Comparison of ENCODE assay signal across 8 mouse cellular contexts in genomic region chr4:140835682-140836081, GRCm38 (mm10). TPM values are rescaled to one million over a fixed set of nuclear protein-coding genes. Genes with fewer than 3 reads are reported as not detected.
DNase-seq lines count a peak whose midpoint lies in the region; ATAC-seq and TF ChIP-seq lines count a peak whose summit lies in the region.

No protein-coding gene starts in this region.

- H3K4me3 ChIP-seq in heart, embryonic 11.5 days (ENCODE audit: low read depth, low read length), result no peak overlapping the region
- no peak overlapping the region for H3K4me3 ChIP-seq in forebrain, embryonic 15.5 days
- no peak overlapping the region for H3K4me3 ChIP-seq in limb, embryonic 14.5 days (replicated peaks; ENCODE audit: low read length)

- H3K4me1 ChIP-seq in heart, embryonic 11.5 days (ENCODE audit: control insufficient read depth, insufficient read depth, low read length), result 0 out of 2 replicates have a peak, but pooled peaks cover 3% of the 10 kb centered on the region
- H3K4me1 ChIP-seq in forebrain, embryonic 15.5 days, result peaks cover 22% of the 10 kb centered on the region; the same call in 1 of the 2 replicates
- peaks cover 10% of the 10 kb centered on the region; the same call in 1 of the 2 replicates for H3K4me1 ChIP-seq in limb, embryonic 14.5 days (ENCODE audit: control insufficient read depth, insufficient read depth, low read length)

- no peak overlapping the region for H3K27ac ChIP-seq in heart, embryonic 11.5 days (ENCODE audit: low read depth, low read length)
- no peak overlapping the region for H3K27ac ChIP-seq in forebrain, embryonic 15.5 days (replicated peaks)
- H3K27ac ChIP-seq in limb, embryonic 14.5 days (replicated peaks; ENCODE audit: low read depth, low read length), result no peak overlapping the region

- 12% methylated on average over 10 of the region's 10 CpGs for WGBS in heart, embryonic 11.5 days (ENCODE audit: insufficient replicate concordance)
- 0% methylated on average over 10 of the region's 10 CpGs for WGBS in forebrain, embryonic 15.5 days
- 11% methylated on average over 10 of the region's 10 CpGs for WGBS in limb, embryonic 14.5 days

- no peaks in the 10 kb centered on the region for H3K9me3 ChIP-seq in heart, embryonic 11.5 days (replicated peaks; ENCODE audit: control insufficient read depth, low read length)
- no peaks in the 10 kb centered on the region for H3K9me3 ChIP-seq in forebrain, embryonic 15.5 days
- H3K9me3 ChIP-seq in limb, embryonic 14.5 days (ENCODE audit: control insufficient read depth, low read length), result no peaks in the 10 kb centered on the region

- 0 out of 2 replicates have a peak, but pooled peaks have one; percentile 53 for ATAC-seq in heart, embryonic 11.5 days (replicated peaks; ENCODE audit: insufficient number of reproducible peaks, low FRiP score, low TSS enrichment)
- ATAC-seq in forebrain, embryonic 15.5 days (replicated peaks), result peak; percentile 78
- 0 out of 2 replicates have a peak, but pooled peaks have one; percentile 31 for ATAC-seq in limb, embryonic 14.5 days (ENCODE audit: low FRiP score, low read depth)

- DNase-seq in heart, postnatal 36 days, result no peak
- peak; percentile 91 for DNase-seq in ZHBTc4 (ENCODE audit: low read depth, low spot score)
- peak; percentile 35 for DNase-seq in limb, embryonic 14.5 days (ENCODE audit: low spot score)
- peak; percentile 62 for DNase-seq in neural tube, embryonic 10.5 days (ENCODE audit: extremely low spot score, low spot score)
- DNase-seq in frontal cortex, postnatal 36 days (ENCODE audit: low spot score in 2 of 2), result no peak
- DNase-seq in cerebellum, adult 9-11 months, result no peak

- peak overlapping the region; percentile 2; the same call in 1 of the 2 replicates for H3K4me2 ChIP-seq in heart, embryonic 11.5 days
- no peak overlapping the region for H3K4me2 ChIP-seq in forebrain, embryonic 15.5 days (replicated peaks)
- H3K4me2 ChIP-seq in limb, embryonic 14.5 days (replicated peaks; ENCODE audit: low read depth, low read length, severe bottlenecking), result 0 out of 2 replicates have a peak overlapping the region, but pooled peaks have one; percentile 10

- H3K9ac ChIP-seq in heart, embryonic 11.5 days (ENCODE audit: low read depth, low read length), result no peak overlapping the region
- no peak overlapping the region for H3K9ac ChIP-seq in forebrain, embryonic 15.5 days (replicated peaks)
- no peak overlapping the region for H3K9ac ChIP-seq in limb, embryonic 14.5 days (ENCODE audit: low read depth, low read length, severe bottlenecking)

- no peak for TF ChIP-seq POLR2A in limb, embryonic 14.5 days (IDR thresholded peaks at IDR 0.05; ENCODE audit: borderline replicate concordance, extremely low read depth, insufficient read depth, insufficient read length)

- intact Hi-C loops in heart, postnatal 36 days (cut with DNase I), result no loop called here

- peaks cover 16% of the 10 kb centered on the region for H3K27me3 ChIP-seq in heart, embryonic 11.5 days (ENCODE audit: control insufficient read depth, insufficient read depth, low read length)
- H3K27me3 ChIP-seq in forebrain, embryonic 15.5 days, result no peaks in the 10 kb centered on the region
- no peaks in the 10 kb centered on the region for H3K27me3 ChIP-seq in limb, embryonic 14.5 days (ENCODE audit: control insufficient read depth, insufficient read depth, low read length)

- no peaks in the 10 kb centered on the region for H3K36me3 ChIP-seq in heart, embryonic 11.5 days (ENCODE audit: control insufficient read depth, insufficient read depth, low read length)
- H3K36me3 ChIP-seq in forebrain, embryonic 15.5 days, result no peaks in the 10 kb centered on the region
- no peaks in the 10 kb centered on the region for H3K36me3 ChIP-seq in limb, embryonic 14.5 days (ENCODE audit: control insufficient read depth, insufficient read depth, low read length)

RNA-seq across cellular contexts. Expression of gene Padi1, which starts 9.9 kb away (rescaled TPM):
- 0.19 and 0.24 TPM in 2 replicates for polyA plus RNA-seq in heart, embryonic 11.5 days (2014; fragmentation: Nextera tagmentation; extraction: Ambion mirVana)
- total RNA-seq in heart, postnatal 36 days (2021), result not detected
- polyA plus RNA-seq in forebrain, embryonic 15.5 days (2015; fragmentation: Nextera tagmentation; extraction: Ambion mirVana), result not detected in 2 replicates
- polyA plus RNA-seq in limb, embryonic 14.5 days (2012; rRNA removed), result 0.19 and 0.25 TPM in 2 replicates
- polyA plus RNA-seq in limb, embryonic 14.5 days (2014; fragmentation: Nextera tagmentation; extraction: Ambion mirVana), result 0.10 and 0.12 TPM in 2 replicates

RNA-seq across cellular contexts. Expression of gene Padi3, which starts 25.2 kb away (rescaled TPM):
- polyA plus RNA-seq in heart, embryonic 11.5 days (2014; fragmentation: Nextera tagmentation; extraction: Ambion mirVana), result 0.39 and 0.63 TPM in 2 replicates
- total RNA-seq in heart, postnatal 36 days (2021), result under 1 TPM; 0.14 to 0.19 TPM
- not detected in 2 replicates for polyA plus RNA-seq in forebrain, embryonic 15.5 days (2015; fragmentation: Nextera tagmentation; extraction: Ambion mirVana)
- 0.28 and 0.30 TPM in 2 replicates for polyA plus RNA-seq in limb, embryonic 14.5 days (2012; rRNA removed)
- polyA plus RNA-seq in limb, embryonic 14.5 days (2014; fragmentation: Nextera tagmentation; extraction: Ambion mirVana), result 0.08 and 0.21 TPM in 2 replicates

Comparison
In these comparisons a context has a peak if more than half of its experiments do, and no peak if none do; other contexts are left out.
1. DNase-seq: peak in ZHBTc4 (single experiment), limb, embryonic 14.5 days (single experiment) and neural tube, embryonic 10.5 days (single experiment); none in heart, postnatal 36 days (0 of 2), frontal cortex, postnatal 36 days (0 of 2) and cerebellum, adult 9-11 months (single experiment).
2. Peak in every context shown above with its lines, with median percentiles within 50 percentile points of each other: ATAC-seq.